Mouse (Mus musculus): Measurements from ENCODE around the gene Nup210l. TPM values are rescaled to one million over a fixed set of nuclear protein-coding genes. Genes with fewer than 3 reads are reported as not detected.

The Nup210l gene
- total and polyA plus RNA-seq, 3 experiments = 0.15 to 0.22 TPM; not detected in 1

DNA sequence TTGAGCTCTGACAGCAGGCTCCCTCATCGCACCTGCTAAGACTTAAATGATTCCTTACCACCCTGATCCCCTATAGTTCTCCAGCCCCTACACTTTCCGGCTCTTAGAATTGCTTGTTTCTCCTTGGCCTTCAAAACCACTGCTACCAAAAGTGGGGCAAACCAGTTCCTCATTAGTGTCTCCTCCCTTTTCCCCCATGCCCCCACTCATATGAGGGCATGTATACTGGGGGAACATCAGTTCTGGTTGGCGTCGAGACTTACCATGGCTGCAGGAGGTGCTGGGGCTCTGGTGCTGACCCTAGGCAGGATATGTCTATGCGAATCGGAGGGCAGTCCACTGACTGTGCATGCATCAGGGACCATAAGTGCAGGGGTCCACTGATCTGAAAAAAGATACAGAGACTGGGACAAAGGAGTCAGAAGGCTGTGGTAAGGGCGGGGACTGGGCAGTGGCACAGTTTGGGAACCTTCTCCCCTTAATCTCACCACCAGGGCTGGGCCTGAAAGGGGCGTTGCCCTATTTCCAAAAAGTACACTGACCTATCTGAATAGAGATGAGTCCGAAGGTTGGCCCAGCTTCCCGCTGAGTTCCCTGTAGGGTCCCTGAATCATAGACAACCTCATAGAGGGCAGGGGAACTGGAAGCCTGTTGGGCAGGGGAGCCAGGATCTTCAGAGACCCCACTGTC, 137.9 kb downstream of the Nup210l start:
- TF ChIP-seq POLR2AphosphoS5 (IDR thresholded peaks at IDR 0.05; ENCODE audit: insufficient replicate concordance, low read depth, low read length) (no peak), TAL1 (conservative IDR thresholded peaks at IDR 0.05; ENCODE audit: low read depth, low read length) (no peak), GATA2 (IDR thresholded peaks at IDR 0.05; ENCODE audit: borderline replicate concordance, low read depth, low read length) (no peak), GATA1 (IDR thresholded peaks at IDR 0.05; ENCODE audit: borderline replicate concordance, low read length) (no peak), CTCF (IDR thresholded peaks at IDR 0.05; ENCODE audit: low read depth, low read length) (no peak)
- no peak for ATAC-seq (ENCODE audit: extremely low read depth, insufficient number of reproducible peaks, low FRiP score, poor library complexity, severe bottlenecking)

DNA sequence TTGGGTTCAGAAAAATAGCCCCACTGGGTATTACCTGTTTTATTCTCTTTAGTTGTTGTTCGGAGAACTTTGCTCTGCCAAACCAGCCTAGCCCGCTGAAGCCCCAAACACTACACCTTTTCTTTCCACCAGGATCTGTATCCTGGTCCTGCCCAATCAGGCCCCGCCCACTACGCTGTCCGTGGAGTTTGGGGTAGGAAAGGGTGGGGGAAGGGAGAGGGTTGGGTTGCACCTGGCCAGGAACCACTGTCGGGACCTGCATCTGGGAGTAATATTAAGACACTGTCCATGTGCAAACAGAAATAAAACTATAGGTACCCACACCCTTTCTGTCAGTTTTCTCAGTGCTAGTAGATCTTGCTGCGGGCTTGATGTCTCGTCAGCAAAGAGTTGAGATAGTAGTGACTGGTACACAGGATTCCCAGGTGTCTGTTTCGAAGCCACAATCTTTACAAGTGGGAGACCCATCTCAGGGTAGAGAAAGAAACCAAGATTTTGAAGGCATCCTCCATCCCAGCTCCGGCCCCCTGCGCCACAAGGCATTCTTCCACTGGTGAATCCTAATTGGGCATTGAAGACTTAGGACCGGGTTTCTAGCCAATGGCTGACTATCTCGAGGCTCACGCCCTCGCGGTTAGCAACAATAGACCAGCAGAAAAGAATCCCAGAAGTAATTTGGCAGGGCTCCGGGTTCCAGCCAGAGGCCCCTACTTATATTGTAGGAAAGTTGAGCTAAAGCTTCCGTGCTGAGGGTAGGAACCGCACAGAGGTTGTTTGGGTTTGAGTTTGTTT, 139.2 kb downstream of the Nup210l start, which contains the start of gene Creb3l4:
Gene Creb3l4 (minus strand): TSS at position 529 of the 792 bp plus-strand sequence.
- Histone ChIP-seq H3K4me3 (ENCODE audit: low read depth, low read length) (no peak within 1 kb of the TSS), H3K27me3 (ENCODE audit: insufficient read depth, low read length) (peaks cover 22% of the 10 kb centered on the region), H3K9me3 (replicated peaks) (no peaks in the 10 kb centered on the region), H3K36me3 (replicated peaks) (no peaks in the 10 kb centered on the region), H3K4me1 (ENCODE audit: insufficient read depth, low read depth, low read length) (peaks cover 37% of the 10 kb centered on the region)
- ATAC-seq (ENCODE audit: extremely low read depth, insufficient number of reproducible peaks, low FRiP score, poor library complexity, severe bottlenecking) (no peak), DNase-seq (ENCODE audit: low spot score) (no peak)
- TF ChIP-seq TAL1 (conservative IDR thresholded peaks at IDR 0.05; ENCODE audit: low read depth, low read length) (no peak), CTCF (IDR thresholded peaks at IDR 0.05; ENCODE audit: low read depth, low read length) (no peak), GATA1 (IDR thresholded peaks at IDR 0.05; ENCODE audit: borderline replicate concordance, low read length) (no peak), POLR2AphosphoS5 (IDR thresholded peaks at IDR 0.05; ENCODE audit: insufficient replicate concordance, low read depth, low read length) (no peak), GATA2 (IDR thresholded peaks at IDR 0.05; ENCODE audit: borderline replicate concordance, low read depth, low read length) (no peak)

More for the DNA sequence above, 137.9 kb downstream of the Nup210l start:
- DNase-seq (ENCODE audit: low spot score) = no peak
- Histone ChIP-seq H3K4me1 (ENCODE audit: insufficient read depth, low read depth, low read length) (peaks cover 31% of the 10 kb centered on the region), H3K4me3 (ENCODE audit: low read depth, low read length) (no peak overlapping the region), H3K27me3 (ENCODE audit: insufficient read depth, low read length) (peaks cover 22% of the 10 kb centered on the region), H3K9me3 (replicated peaks) (no peaks in the 10 kb centered on the region), H3K36me3 (replicated peaks) (no peaks in the 10 kb centered on the region)

DNA sequence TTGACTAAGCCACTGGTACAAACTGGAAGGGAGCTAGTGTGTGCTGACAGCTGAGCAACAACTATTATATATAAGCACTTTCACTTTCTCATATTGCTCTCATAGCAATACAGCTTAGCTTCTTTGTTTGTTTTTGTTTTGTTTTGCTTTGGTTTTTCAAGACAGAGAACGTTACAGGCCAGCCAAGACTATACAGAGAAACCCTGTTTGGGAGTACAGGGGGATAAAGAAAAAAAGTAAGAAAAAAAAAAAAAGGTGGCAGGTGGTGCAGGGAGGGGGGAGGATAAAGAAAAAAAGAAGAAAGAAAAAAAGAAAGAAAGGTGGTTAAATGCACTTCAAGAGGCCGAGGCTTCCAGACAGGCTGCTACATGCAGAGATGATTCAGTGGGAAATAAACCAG, 141.5 kb downstream of the Nup210l start:
- Histone ChIP-seq H3K36me3 (replicated peaks) (peaks cover 13% of the 10 kb centered on the region), H3K9me3 (replicated peaks) (no peaks in the 10 kb centered on the region), H3K4me3 (ENCODE audit: low read depth, low read length) (no peak overlapping the region), H3K4me1 (ENCODE audit: insufficient read depth, low read depth, low read length) (peaks cover 50% of the 10 kb centered on the region), H3K27me3 (ENCODE audit: insufficient read depth, low read length) (peaks cover 19% of the 10 kb centered on the region)
- ATAC-seq (ENCODE audit: extremely low read depth, insufficient number of reproducible peaks, low FRiP score, poor library complexity, severe bottlenecking) (no peak), DNase-seq (ENCODE audit: low spot score) (no peak)
- TF ChIP-seq GATA2 (IDR thresholded peaks at IDR 0.05; ENCODE audit: borderline replicate concordance, low read depth, low read length) (no peak), GATA1 (IDR thresholded peaks at IDR 0.05; ENCODE audit: borderline replicate concordance, low read length) (no peak), TAL1 (conservative IDR thresholded peaks at IDR 0.05; ENCODE audit: low read depth, low read length) (no peak), CTCF (IDR thresholded peaks at IDR 0.05; ENCODE audit: low read depth, low read length) (no peak), POLR2AphosphoS5 (IDR thresholded peaks at IDR 0.05; ENCODE audit: insufficient replicate concordance, low read depth, low read length) (no peak)

DNA sequence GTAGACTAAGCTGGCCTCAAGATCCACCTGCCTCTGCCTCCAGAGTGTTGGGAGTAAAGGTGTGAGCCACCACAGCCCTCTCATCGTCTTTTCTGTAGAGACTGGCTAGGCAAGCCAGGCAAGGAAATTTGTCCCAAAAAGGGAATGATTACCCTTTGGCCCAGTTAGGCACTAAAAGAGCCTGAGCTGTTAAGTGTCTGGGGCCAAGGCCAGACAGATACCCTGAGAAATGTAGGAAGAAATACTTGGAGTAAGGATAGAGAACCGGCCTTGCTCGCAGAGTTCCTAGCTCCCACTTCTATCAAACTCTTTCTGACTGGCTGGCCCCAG, 143.7 kb downstream of the Nup210l start:
- Histone ChIP-seq H3K36me3 (replicated peaks) (peaks cover 30% of the 10 kb centered on the region), H3K27me3 (ENCODE audit: insufficient read depth, low read length) (peaks cover 4% of the 10 kb centered on the region; the same call in 1 of the 2 replicates), H3K4me3 (ENCODE audit: low read depth, low read length) (peak overlapping the region; percentile 75), H3K9me3 (replicated peaks) (no peaks in the 10 kb centered on the region), H3K4me1 (ENCODE audit: insufficient read depth, low read depth, low read length) (peaks cover 45% of the 10 kb centered on the region)
- TF ChIP-seq TAL1 (conservative IDR thresholded peaks at IDR 0.05; ENCODE audit: low read depth, low read length) (no peak), GATA1 (IDR thresholded peaks at IDR 0.05; ENCODE audit: borderline replicate concordance, low read length) (no peak), CTCF (IDR thresholded peaks at IDR 0.05; ENCODE audit: low read depth, low read length) (no peak), GATA2 (IDR thresholded peaks at IDR 0.05; ENCODE audit: borderline replicate concordance, low read depth, low read length) (no peak), POLR2AphosphoS5 (IDR thresholded peaks at IDR 0.05; ENCODE audit: insufficient replicate concordance, low read depth, low read length) (no peak)
- no peak for ATAC-seq (ENCODE audit: extremely low read depth, insufficient number of reproducible peaks, low FRiP score, poor library complexity, severe bottlenecking)
- DNase-seq (ENCODE audit: low spot score) = no peak

DNA sequence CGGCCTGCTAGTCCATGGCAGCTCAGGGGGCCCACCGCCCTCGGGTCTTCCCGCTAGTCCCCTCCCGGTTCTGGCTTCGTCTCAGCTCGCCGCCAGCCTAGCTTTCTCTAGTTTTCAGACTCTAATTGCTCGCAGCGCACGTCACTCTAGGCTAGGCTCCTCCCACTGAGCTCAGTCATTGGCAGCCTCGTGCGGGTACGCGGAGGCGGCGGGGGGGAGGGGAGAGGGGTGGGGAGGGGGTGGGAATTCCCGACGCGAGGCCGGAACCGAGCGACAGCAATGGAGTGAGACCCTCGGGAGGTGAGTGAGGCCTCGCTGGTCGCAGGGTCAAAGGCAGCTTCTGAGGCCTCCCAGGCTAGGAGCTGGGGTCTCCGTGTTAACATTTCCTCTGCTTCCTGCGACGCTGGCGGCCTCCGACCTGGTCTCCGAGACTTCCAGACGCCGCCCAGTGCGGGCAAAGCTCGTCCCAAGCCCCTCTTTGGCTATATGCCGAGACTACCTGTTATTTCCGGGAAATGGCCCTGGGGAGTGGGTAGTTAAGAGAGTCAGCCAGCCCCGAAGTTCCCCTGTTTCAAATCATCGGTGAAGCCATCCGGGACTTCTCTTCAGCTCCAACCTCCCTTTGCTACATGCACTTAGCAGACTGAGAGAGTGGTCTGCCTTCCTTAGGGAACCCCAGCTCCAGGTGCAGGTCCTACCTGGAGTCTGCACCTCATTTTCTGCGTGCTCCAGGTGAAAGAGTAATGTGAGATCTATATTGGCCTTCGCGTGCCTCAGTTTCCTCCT, 144.2 kb downstream of the Nup210l start, which contains the start of gene Slc39a1:
Gene Slc39a1 (plus strand): TSS at position 213 of the 786 bp plus-strand sequence.
- Histone ChIP-seq H3K36me3 (replicated peaks) (peaks cover 30% of the 10 kb centered on the region), H3K4me3 (ENCODE audit: low read depth, low read length) (peak within 1 kb of the TSS; percentile 75), H3K9me3 (replicated peaks) (no peaks in the 10 kb centered on the region), H3K27me3 (ENCODE audit: insufficient read depth, low read length) (no peaks in the 10 kb centered on the region), H3K4me1 (ENCODE audit: insufficient read depth, low read depth, low read length) (peaks cover 45% of the 10 kb centered on the region)
- ATAC-seq (ENCODE audit: extremely low read depth, insufficient number of reproducible peaks, low FRiP score, poor library complexity, severe bottlenecking) = peak; percentile 94
- no peak for TF ChIP-seq TAL1 (conservative IDR thresholded peaks at IDR 0.05; ENCODE audit: low read depth, low read length)
- TF ChIP-seq GATA1 (IDR thresholded peaks at IDR 0.05; ENCODE audit: borderline replicate concordance, low read length) = no peak
- TF ChIP-seq CTCF (IDR thresholded peaks at IDR 0.05; ENCODE audit: low read depth, low read length) = no peak
- no peak for TF ChIP-seq POLR2AphosphoS5 (IDR thresholded peaks at IDR 0.05; ENCODE audit: insufficient replicate concordance, low read depth, low read length)
- TF ChIP-seq GATA2 (IDR thresholded peaks at IDR 0.05; ENCODE audit: borderline replicate concordance, low read depth, low read length) = no peak
- peak; percentile 94 for DNase-seq (ENCODE audit: low spot score)

All from G1E (cell line).